9 mouse cellular contexts compared by ENCODE assay signal in the genomic region with DNA sequence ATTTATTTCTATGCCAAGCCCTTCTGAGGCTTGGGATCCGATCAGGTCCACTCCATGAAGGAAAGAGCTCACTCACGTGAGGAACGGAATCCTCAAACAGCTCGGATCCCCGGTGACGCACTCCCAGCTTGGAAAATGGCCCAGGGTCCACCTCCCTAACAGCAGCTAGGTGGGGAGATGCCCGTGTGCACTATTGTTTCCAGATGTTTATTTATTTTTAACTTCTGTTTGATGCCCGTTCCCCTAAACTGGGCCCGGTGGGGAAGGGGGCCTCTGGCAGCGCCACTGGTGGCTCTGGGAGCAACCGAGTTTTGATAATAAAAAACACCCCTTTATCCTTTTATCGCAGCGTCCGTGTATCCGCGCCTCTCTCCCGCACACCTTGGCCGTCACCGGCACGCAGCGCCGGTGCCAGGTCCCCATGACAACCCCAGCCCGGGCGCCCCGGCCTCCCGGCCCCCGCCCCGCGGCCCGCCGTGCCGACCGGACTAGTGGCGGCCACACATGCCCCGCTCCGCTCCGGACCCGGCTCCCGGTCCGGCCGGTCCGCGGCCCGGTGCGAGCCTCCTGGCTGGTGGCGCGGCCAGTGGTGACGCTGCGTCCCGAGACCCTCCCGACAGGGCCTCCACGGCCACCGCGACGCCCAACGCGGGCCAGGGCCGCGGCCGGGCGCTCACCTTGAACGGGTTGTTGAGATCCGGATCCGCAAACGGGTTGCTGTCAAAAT. TPM values are rescaled to one million over a fixed set of nuclear protein-coding genes. Genes with fewer than 3 reads are reported as not detected.
DNase-seq lines count a peak whose midpoint lies in the region; ATAC-seq lines count a peak whose summit lies in the region.
"Had no signal": no experiment of that assay in that cellular context is flagged by ENCODE, and none has a peak within 500 bp of the region (broad histone marks: within the 10 kb centered on the region; RNA-seq: fewer than 3 reads in every experiment).

No protein-coding gene starts in this region.

- DNase-seq in heart, adult 11 months: peak; percentile 96
- DNase-seq in heart, postnatal 25 days (ENCODE audit: low spot score): no peak
- DNase-seq in limb, embryonic 11.5 days (ENCODE audit: low spot score): peak; percentile 63

- H3K9me3 ChIP-seq in forebrain, embryonic 12.5 days: no peaks in the 10 kb centered on the region
- H3K9me3 ChIP-seq in hindbrain, embryonic 13.5 days: no peaks in the 10 kb centered on the region
- no peaks in the 10 kb centered on the region for H3K9me3 ChIP-seq in limb, embryonic 11.5 days (ENCODE audit: control insufficient read depth, low read length)
- no peaks in the 10 kb centered on the region for H3K9me3 ChIP-seq in stomach, embryonic 16.5 days (replicated peaks; ENCODE audit: control insufficient read depth, low read length)

- H3K9ac ChIP-seq in forebrain, embryonic 12.5 days: peak overlapping the region; percentile 89
- H3K9ac ChIP-seq in hindbrain, embryonic 13.5 days: peak overlapping the region; percentile 96
- peak overlapping the region; percentile 81 for H3K9ac ChIP-seq in limb, embryonic 11.5 days (ENCODE audit: low read length)
- H3K9ac ChIP-seq in stomach, embryonic 16.5 days (ENCODE audit: low read length): peak overlapping the region; percentile 98

- under 1% methylated on average over 65 of the region's 65 CpGs for WGBS in forebrain, embryonic 12.5 days
- under 1% methylated on average over 63 of the region's 65 CpGs for WGBS in hindbrain, embryonic 13.5 days
- under 1% methylated on average over 65 of the region's 65 CpGs for WGBS in limb, embryonic 11.5 days
- WGBS in stomach, embryonic 16.5 days: under 1% methylated on average over 64 of the region's 65 CpGs

- ATAC-seq in cerebellum, adult (ENCODE audit: insufficient number of reproducible peaks, low FRiP score, low TSS enrichment): peak; percentile 42
- peak; percentile 77 for ATAC-seq in forebrain, embryonic 12.5 days (ENCODE audit: low FRiP score)
- peak; percentile 79 for ATAC-seq in hindbrain, embryonic 13.5 days (ENCODE audit: low FRiP score)
- no peak; the same call in 1 of the 2 replicates for ATAC-seq in limb, embryonic 11.5 days (ENCODE audit: insufficient number of reproducible peaks, low FRiP score, low TSS enrichment, low read depth)
- peak; percentile 39 for ATAC-seq in megakaryocyte-erythroid progenitor cell, adult 5-6 weeks (replicated peaks; ENCODE audit: low FRiP score, low TSS enrichment, poor library complexity, severe bottlenecking)
- no peak; the same call in 1 of the 2 replicates for ATAC-seq in stomach, embryonic 16.5 days (ENCODE audit: insufficient read depth, low FRiP score)

- H3K4me2 ChIP-seq in forebrain, embryonic 12.5 days: peak overlapping the region; percentile 77
- H3K4me2 ChIP-seq in hindbrain, embryonic 13.5 days: peak overlapping the region; percentile 66
- peak overlapping the region; percentile 62 for H3K4me2 ChIP-seq in limb, embryonic 11.5 days (ENCODE audit: low read depth, severe bottlenecking)
- H3K4me2 ChIP-seq in stomach, embryonic 16.5 days (ENCODE audit: low read depth, low read length): peak overlapping the region; percentile 73

- H3K4me3 ChIP-seq in forebrain, embryonic 12.5 days (replicated peaks): peak overlapping the region; percentile 96
- H3K4me3 ChIP-seq in hindbrain, embryonic 13.5 days: peak overlapping the region; percentile 86
- peak overlapping the region; percentile 82 for H3K4me3 ChIP-seq in limb, embryonic 11.5 days (ENCODE audit: low read depth, low read length)
- peak overlapping the region; percentile 94 for H3K4me3 ChIP-seq in stomach, embryonic 16.5 days (replicated peaks; ENCODE audit: low read length)

- intact Hi-C loops in heart, postnatal 25 days (cut with DNase I): no loop called here

- H3K27me3 ChIP-seq in forebrain, embryonic 12.5 days: peaks cover 3% of the 10 kb centered on the region; the same call in 1 of the 2 replicates
- no peaks in the 10 kb centered on the region for H3K27me3 ChIP-seq in hindbrain, embryonic 13.5 days
- H3K27me3 ChIP-seq in limb, embryonic 11.5 days (ENCODE audit: control insufficient read depth, insufficient read depth, low read length): no peaks in the 10 kb centered on the region
- H3K27me3 ChIP-seq in stomach, embryonic 16.5 days (ENCODE audit: control insufficient read depth, insufficient read depth, low read length): no peaks in the 10 kb centered on the region
- H3K27me3 ChIP-seq: CH12.LX had no signal

- H3K36me3 ChIP-seq in forebrain, embryonic 12.5 days (replicated peaks): no peaks in the 10 kb centered on the region
- H3K36me3 ChIP-seq in hindbrain, embryonic 13.5 days: no peaks in the 10 kb centered on the region
- no peaks in the 10 kb centered on the region for H3K36me3 ChIP-seq in limb, embryonic 11.5 days (ENCODE audit: control insufficient read depth, insufficient read depth, low read length)
- H3K36me3 ChIP-seq in stomach, embryonic 16.5 days (ENCODE audit: control insufficient read depth, insufficient read depth, low read length): no peaks in the 10 kb centered on the region

- H3K27ac ChIP-seq in forebrain, embryonic 12.5 days: peak overlapping the region; percentile 81
- H3K27ac ChIP-seq in hindbrain, embryonic 13.5 days: peak overlapping the region; percentile 95
- H3K27ac ChIP-seq in limb, embryonic 11.5 days (replicated peaks; ENCODE audit: low read depth, low read length): peak overlapping the region; percentile 76
- H3K27ac ChIP-seq in stomach, embryonic 16.5 days (ENCODE audit: low read length): peak overlapping the region; percentile 91

- peaks cover 7% of the 10 kb centered on the region for H3K4me1 ChIP-seq in forebrain, embryonic 12.5 days
- peaks cover 34% of the 10 kb centered on the region for H3K4me1 ChIP-seq in hindbrain, embryonic 13.5 days (replicated peaks)
- H3K4me1 ChIP-seq in limb, embryonic 11.5 days (ENCODE audit: control insufficient read depth, insufficient read depth, low read length): peaks cover 6% of the 10 kb centered on the region; the same call in 1 of the 2 replicates
- peaks cover 6% of the 10 kb centered on the region; the same call in 1 of the 2 replicates for H3K4me1 ChIP-seq in stomach, embryonic 16.5 days (ENCODE audit: control insufficient read depth, insufficient read depth, low read length)

RNA-seq across cellular contexts. Expression of a gene that starts 1.0 kb away (rescaled TPM):
- total RNA-seq in heart, postnatal 25 days (2021): 10 to 100 TPM; 27.3 to 34.0 TPM
- polyA plus RNA-seq in forebrain, embryonic 12.5 days (2016; fragmentation: Nextera tagmentation; extraction: Ambion mirVana): 55.3 and 60.0 TPM in 2 replicates
- polyA plus RNA-seq in hindbrain, embryonic 13.5 days (2015; fragmentation: Nextera tagmentation; extraction: Ambion mirVana): 134 and 137 TPM in 2 replicates
- polyA plus RNA-seq in limb, embryonic 11.5 days (2014; fragmentation: Nextera tagmentation; extraction: Ambion mirVana): 29.6 and 33.1 TPM in 2 replicates
- total RNA-seq in megakaryocyte-erythroid progenitor cell, adult 5-6 weeks (2014; fragmentation: Nextera tagmentation): 9.5 and 12.4 TPM in 2 replicates
- 12.6 and 24.4 TPM in 2 replicates for total RNA-seq in megakaryocyte-erythroid progenitor cell, adult 5-6 weeks (2017)
- 47.7 and 52.5 TPM in 2 replicates for polyA plus RNA-seq in stomach, embryonic 16.5 days (2015; fragmentation: Nextera tagmentation; extraction: Ambion mirVana)
- total RNA-seq: CH12.LX had no signal

Comparison
In these comparisons a context has a peak if more than half of its experiments do, and no peak if none do; other contexts are left out.
1. ATAC-seq: peak in cerebellum, adult (single experiment), forebrain, embryonic 12.5 days (single experiment), hindbrain, embryonic 13.5 days (single experiment) and megakaryocyte-erythroid progenitor cell, adult 5-6 weeks (single experiment); none in limb, embryonic 11.5 days (single experiment) and stomach, embryonic 16.5 days (single experiment).
2. Peak in every context shown above with its lines, with median percentiles within 50 percentile points of each other: H3K27ac ChIP-seq, H3K4me2 ChIP-seq, H3K4me3 ChIP-seq and H3K9ac ChIP-seq.